Mouse (Mus musculus) large intestine, adult 2 months (tissue): Measurements from ENCODE around the gene Gadd45b. TPM values are rescaled to one million over a fixed set of nuclear protein-coding genes. Genes with fewer than 3 reads are reported as not detected.

Experiments
- DNase-seq: peaks from one replicate; pipeline ENCODE4 v3.0.0-alpha.2; 2012; ENCODE audit warnings: low read depth, low spot score
- WGBS: fragments of 180-500 bp; shearing (Covaris S2); methylation state at CpG from one replicate; pipeline ENCODE4 v1.1.7; 2018; 5-methylcytosine and 5-hydroxymethylcytosine counted together
- polyA plus RNA-seq: library from polyadenylated mRNA; depleted of rRNA; stranded (reverse); fragments of >200 nt; gene quantifications from 2 replicates; pipeline ENCODE4 v1.2.3, GENCODE M21; 2012; rRNA removed

Gene Gadd45b
- polyA plus RNA-seq, 1 experiment, result 18.3 TPM

- no peak for DNase-seq
- WGBS, result 57% methylated on average over 11 of the region's 11 CpGs
Observed at GRCm38 (mm10) chr10:80972071-80972987, 42.5 kb downstream of the Gadd45b start.

GRCm38 (mm10) chr10:80973722-80974121 lies 43.8 kb downstream of the Gadd45b start:
- 88% methylated on average over 1 of the region's 1 CpGs for WGBS

GRCm38 (mm10) chr10:80975478-80975877 lies 45.6 kb downstream of the Gadd45b start:
- WGBS, result 32% methylated on average over 11 of the region's 11 CpGs
- peak; percentile 94 for DNase-seq

More at GRCm38 (mm10) chr10:80973722-80974121, 43.8 kb downstream of the Gadd45b start:
- no peak for DNase-seq

- DNase-seq, result no peak
- WGBS, result 60% methylated on average over 7 of the region's 7 CpGs
Observed at GRCm38 (mm10) chr10:80981564-80982112, 51.8 kb downstream of the Gadd45b start.

Other genes with a start within 250 kb of the Gadd45b start
- gene Mob3a, start 228.1 kb upstream of the Gadd45b start, polyA plus RNA-seq, result 39.2 and 40.8 TPM in 2 replicates
- 22.8 and 30.0 TPM in 2 replicates for gene Izumo4, start 227.9 kb upstream of the Gadd45b start, polyA plus RNA-seq
- gene Ap3d1, start 187.8 kb upstream of the Gadd45b start, polyA plus RNA-seq, result 75.1 and 109 TPM in 2 replicates
- 20.0 and 29.6 TPM in 2 replicates for gene Dot1l, start 174.9 kb upstream of the Gadd45b start, polyA plus RNA-seq
- gene Sf3a2, start 131.9 kb upstream of the Gadd45b start, polyA plus RNA-seq, result 26.8 and 30.3 TPM in 2 replicates
- gene Plekhj1, start 131.4 kb upstream of the Gadd45b start, polyA plus RNA-seq, result 50.7 and 54.0 TPM in 2 replicates
- 0.63 and 0.96 TPM in 2 replicates for gene Amh, start 124.8 kb upstream of the Gadd45b start, polyA plus RNA-seq
- gene Jsrp1, start 116.6 kb upstream of the Gadd45b start, polyA plus RNA-seq, result not detected in 2 replicates
- 980 and 1,000 TPM in 2 replicates for gene Oaz1, start 103.4 kb upstream of the Gadd45b start, polyA plus RNA-seq
- gene Lingo3, start 86.0 kb upstream of the Gadd45b start, polyA plus RNA-seq, result 0.04 and 0.05 TPM in 2 replicates
- gene Lsm7, start 74.9 kb upstream of the Gadd45b start, polyA plus RNA-seq, result 114 and 134 TPM in 2 replicates
- gene Sppl2b, start 74.8 kb upstream of the Gadd45b start, polyA plus RNA-seq, result 48.4 and 72.7 TPM in 2 replicates
- gene Tmprss9, start 58.2 kb upstream of the Gadd45b start, polyA plus RNA-seq, result 0.21 and 0.32 TPM in 2 replicates
- 199 and 214 TPM in 2 replicates for gene Timm13, start 29.1 kb upstream of the Gadd45b start, polyA plus RNA-seq
- 26.1 and 34.1 TPM in 2 replicates for gene Lmnb2, start 11.8 kb upstream of the Gadd45b start, polyA plus RNA-seq
- 0.83 and 1.1 TPM in 2 replicates for gene Gng7, start 84.9 kb downstream of the Gadd45b start, polyA plus RNA-seq
- gene Diras1, start 95.6 kb downstream of the Gadd45b start, polyA plus RNA-seq, result 0.22 and 0.36 TPM in 2 replicates
- 26.3 and 26.5 TPM in 2 replicates for gene Slc39a3, start 107.4 kb downstream of the Gadd45b start, polyA plus RNA-seq
- 143 and 164 TPM in 2 replicates for gene Sgta, start 130.1 kb downstream of the Gadd45b start, polyA plus RNA-seq
- gene Thop1, start 140.0 kb downstream of the Gadd45b start, polyA plus RNA-seq, result 31.5 and 36.1 TPM in 2 replicates
- gene Creb3l3, start 168.8 kb downstream of the Gadd45b start, polyA plus RNA-seq, result 38.1 and 162 TPM in 2 replicates
- gene Map2k2, start 175.8 kb downstream of the Gadd45b start, polyA plus RNA-seq, result 212 and 265 TPM in 2 replicates
- 47.6 and 80.0 TPM in 2 replicates for gene Zbtb7a, start 205.1 kb downstream of the Gadd45b start, polyA plus RNA-seq
- gene Pias4, start 237.8 kb downstream of the Gadd45b start, polyA plus RNA-seq, result 40.4 and 40.5 TPM in 2 replicates
- gene Eef2, start 246.6 kb downstream of the Gadd45b start, polyA plus RNA-seq, result 1,127 and 1,546 TPM in 2 replicates